ENCODE assay signal across 21 mouse cellular contexts in genomic region chr12:76540701-76541221, GRCm38 (mm10). TPM values are rescaled to one million over a fixed set of nuclear protein-coding genes. Genes with fewer than 3 reads are reported as not detected.
DNase-seq lines count a peak whose midpoint lies in the region; ATAC-seq and TF ChIP-seq lines count a peak whose summit lies in the region.
"Had no signal": no experiment of that assay in that cellular context is flagged by ENCODE, and none has a peak within 500 bp of the region (broad histone marks: within the 10 kb centered on the region; RNA-seq: fewer than 3 reads in every experiment).

No protein-coding gene starts in this region.

- TF ChIP-seq POLR2A in bone marrow, adult 2 months (IDR thresholded peaks at IDR 0.05; ENCODE audit: borderline replicate concordance, control insufficient read depth, low read depth, low read length), result no peak

- no peaks in the 10 kb centered on the region for H3K27me3 ChIP-seq in intestine, postnatal 0 days (replicated peaks; ENCODE audit: control insufficient read depth, insufficient read depth, low read length)
- H3K27me3 ChIP-seq in intestine, embryonic 15.5 days (replicated peaks), result no peaks in the 10 kb centered on the region
- peaks cover 1% of the 10 kb centered on the region; the same call in 1 of the 2 replicates for H3K27me3 ChIP-seq in midbrain, embryonic 11.5 days (ENCODE audit: control insufficient read depth, insufficient read depth, low read length)
- peaks cover 2% of the 10 kb centered on the region; the same call in 1 of the 2 replicates for H3K27me3 ChIP-seq in midbrain, embryonic 14.5 days (ENCODE audit: control insufficient read depth, insufficient read depth, low read length)
- H3K27me3 ChIP-seq in stomach, postnatal 0 days (ENCODE audit: control insufficient read depth, insufficient read depth, low read length), result no peaks in the 10 kb centered on the region
- peaks cover 21% of the 10 kb centered on the region for H3K27me3 ChIP-seq in hindbrain, embryonic 12.5 days
- H3K27me3 ChIP-seq: limb, embryonic 12.5 days had no signal

- H3K4me3 ChIP-seq in intestine, postnatal 0 days (ENCODE audit: low read depth, low read length), result no peak overlapping the region
- H3K4me3 ChIP-seq in intestine, embryonic 15.5 days (replicated peaks), result no peak overlapping the region
- no peak overlapping the region for H3K4me3 ChIP-seq in midbrain, embryonic 11.5 days (ENCODE audit: low read depth, low read length)
- H3K4me3 ChIP-seq in midbrain, embryonic 14.5 days (replicated peaks; ENCODE audit: low read depth, low read length), result no peak overlapping the region
- no peak overlapping the region for H3K4me3 ChIP-seq in bone marrow, adult 2 months (replicated peaks; ENCODE audit: control insufficient read depth, low read depth, low read length)
- no peak overlapping the region for H3K4me3 ChIP-seq in stomach, postnatal 0 days (ENCODE audit: low read depth, low read length)
- H3K4me3 ChIP-seq in hindbrain, embryonic 12.5 days, result no peak overlapping the region
- H3K4me3 ChIP-seq: erythroblast, embryonic 14.5 days; forebrain, embryonic 12.5 days; hindbrain, embryonic 10.5 days; limb, embryonic 12.5 days; midbrain, embryonic 10.5 days had no signal

- WGBS in intestine, postnatal 0 days, result 42% methylated on average over 10 of the region's 10 CpGs
- WGBS in intestine, embryonic 15.5 days, result 70% methylated on average over 10 of the region's 10 CpGs
- WGBS in midbrain, embryonic 11.5 days, result 84% methylated on average over 10 of the region's 10 CpGs
- WGBS in midbrain, embryonic 14.5 days, result 85% methylated on average over 10 of the region's 10 CpGs
- 80% methylated on average over 10 of the region's 10 CpGs for WGBS in bone marrow, adult 2 months
- 45% methylated on average over 10 of the region's 10 CpGs for WGBS in stomach, postnatal 0 days
- WGBS in hindbrain, embryonic 12.5 days, result 82% methylated on average over 10 of the region's 10 CpGs

- no peak overlapping the region for H3K4me2 ChIP-seq in intestine, postnatal 0 days (replicated peaks; ENCODE audit: low read depth)
- no peak overlapping the region for H3K4me2 ChIP-seq in intestine, embryonic 15.5 days (replicated peaks)
- H3K4me2 ChIP-seq in midbrain, embryonic 11.5 days, result no peak overlapping the region
- H3K4me2 ChIP-seq in midbrain, embryonic 14.5 days (ENCODE audit: low read length), result no peak overlapping the region
- H3K4me2 ChIP-seq in stomach, postnatal 0 days (replicated peaks; ENCODE audit: low read depth), result no peak overlapping the region
- no peak overlapping the region for H3K4me2 ChIP-seq in hindbrain, embryonic 12.5 days (replicated peaks)
- H3K4me2 ChIP-seq: forebrain, embryonic 12.5 days; limb, embryonic 12.5 days had no signal

- no peak overlapping the region for H3K9ac ChIP-seq in intestine, postnatal 0 days (ENCODE audit: low read depth, low read length)
- H3K9ac ChIP-seq in intestine, embryonic 15.5 days, result no peak overlapping the region
- H3K9ac ChIP-seq in midbrain, embryonic 11.5 days (ENCODE audit: low read length), result no peak overlapping the region
- H3K9ac ChIP-seq in midbrain, embryonic 14.5 days (replicated peaks; ENCODE audit: low read length), result no peak overlapping the region
- H3K9ac ChIP-seq in stomach, postnatal 0 days (ENCODE audit: low read length), result no peak overlapping the region
- no peak overlapping the region for H3K9ac ChIP-seq in hindbrain, embryonic 12.5 days
- H3K9ac ChIP-seq: forebrain, embryonic 12.5 days; limb, embryonic 12.5 days; liver, embryonic 14.5 days had no signal

- H3K9me3 ChIP-seq in intestine, postnatal 0 days (ENCODE audit: control insufficient read depth), result no peaks in the 10 kb centered on the region
- H3K9me3 ChIP-seq in intestine, embryonic 15.5 days, result no peaks in the 10 kb centered on the region
- no peaks in the 10 kb centered on the region for H3K9me3 ChIP-seq in midbrain, embryonic 11.5 days (ENCODE audit: control insufficient read depth, low read length)
- no peaks in the 10 kb centered on the region for H3K9me3 ChIP-seq in midbrain, embryonic 14.5 days (ENCODE audit: control insufficient read depth, low read length)
- no peaks in the 10 kb centered on the region for H3K9me3 ChIP-seq in stomach, postnatal 0 days (ENCODE audit: control insufficient read depth, low read length)
- H3K9me3 ChIP-seq in hindbrain, embryonic 12.5 days (replicated peaks), result no peaks in the 10 kb centered on the region
- H3K9me3 ChIP-seq: forebrain, embryonic 12.5 days; hindbrain, embryonic 10.5 days; midbrain, embryonic 10.5 days had no signal

- H3K4me1 ChIP-seq in intestine, postnatal 0 days (replicated peaks; ENCODE audit: control insufficient read depth, insufficient read depth, low read length), result peaks cover 12% of the 10 kb centered on the region
- H3K4me1 ChIP-seq in intestine, embryonic 15.5 days (replicated peaks), result peaks cover 28% of the 10 kb centered on the region
- no peaks in the 10 kb centered on the region for H3K4me1 ChIP-seq in midbrain, embryonic 11.5 days (ENCODE audit: control insufficient read depth, insufficient read depth, low read length)
- no peaks in the 10 kb centered on the region for H3K4me1 ChIP-seq in midbrain, embryonic 14.5 days (ENCODE audit: control insufficient read depth, insufficient read depth, low read length)
- peaks cover 13% of the 10 kb centered on the region for H3K4me1 ChIP-seq in bone marrow, adult 2 months (ENCODE audit: control insufficient read depth, insufficient read depth, low read length)
- H3K4me1 ChIP-seq in stomach, postnatal 0 days (replicated peaks; ENCODE audit: control insufficient read depth, insufficient read depth), result peaks cover 12% of the 10 kb centered on the region
- H3K4me1 ChIP-seq in hindbrain, embryonic 12.5 days, result peaks cover 3% of the 10 kb centered on the region

- TF ChIP-seq CTCF in intestine, postnatal 0 days (IDR thresholded peaks at IDR 0.05; ENCODE audit: low read depth), result no peak
- TF ChIP-seq CTCF in bone marrow, adult 2 months (IDR thresholded peaks at IDR 0.05; ENCODE audit: control insufficient read depth, insufficient read depth, low read length), result no peak
- TF ChIP-seq CTCF in stomach, postnatal 0 days (IDR thresholded peaks at IDR 0.05; ENCODE audit: low read depth), result no peak

- peak; percentile 33 for DNase-seq in midbrain, embryonic 11.5 days (ENCODE audit: low spot score, missing footprints)
- no peak for DNase-seq in midbrain, embryonic 14.5 days
- DNase-seq in stomach, postnatal 0 days (ENCODE audit: low spot score), result no peak
- DNase-seq in c-Kit-positive CD71-positive TER-119-positive erythroid progenitor cells, embryonic 14.5 days (ENCODE audit: low spot score), result no peak
- DNase-seq: adrenal gland, postnatal 14 days; B cell, adult 2 months; cerebellum, adult 9-10 months; kidney, adult 18-20 months; kidney, postnatal 10 days; thymus, postnatal 36 days had no signal

- ATAC-seq in intestine, postnatal 0 days, result no peak
- no peak for ATAC-seq in intestine, embryonic 15.5 days
- no peak for ATAC-seq in midbrain, embryonic 11.5 days (ENCODE audit: low FRiP score)
- no peak for ATAC-seq in midbrain, embryonic 14.5 days (ENCODE audit: low FRiP score, low TSS enrichment)
- ATAC-seq in stomach, postnatal 0 days (ENCODE audit: low FRiP score, low TSS enrichment), result no peak
- no peak for ATAC-seq in hindbrain, embryonic 12.5 days (ENCODE audit: low FRiP score)

- H3K36me3 ChIP-seq in intestine, postnatal 0 days (ENCODE audit: control insufficient read depth, insufficient read depth), result no peaks in the 10 kb centered on the region; the same call in 1 of the 2 replicates
- H3K36me3 ChIP-seq in intestine, embryonic 15.5 days, result no peaks in the 10 kb centered on the region
- no peaks in the 10 kb centered on the region for H3K36me3 ChIP-seq in midbrain, embryonic 11.5 days (ENCODE audit: control insufficient read depth, insufficient read depth, low read length)
- no peaks in the 10 kb centered on the region for H3K36me3 ChIP-seq in midbrain, embryonic 14.5 days (ENCODE audit: control insufficient read depth, insufficient read depth, low read length)
- no peaks in the 10 kb centered on the region for H3K36me3 ChIP-seq in stomach, postnatal 0 days (ENCODE audit: control insufficient read depth, insufficient read depth, low read length)
- no peaks in the 10 kb centered on the region for H3K36me3 ChIP-seq in hindbrain, embryonic 12.5 days
- H3K36me3 ChIP-seq: forebrain, embryonic 12.5 days; hindbrain, embryonic 10.5 days; limb, embryonic 12.5 days; midbrain, embryonic 10.5 days had no signal

- TF ChIP-seq EP300 in stomach, postnatal 0 days (optimal IDR thresholded peaks at IDR 0.05), result no peak

- peak overlapping the region; percentile 28; the same call in 1 of the 2 replicates for H3K27ac ChIP-seq in intestine, postnatal 0 days (ENCODE audit: low read depth, low read length)
- no peak overlapping the region for H3K27ac ChIP-seq in intestine, embryonic 15.5 days
- H3K27ac ChIP-seq in midbrain, embryonic 11.5 days (ENCODE audit: low read depth, low read length), result no peak overlapping the region
- no peak overlapping the region for H3K27ac ChIP-seq in midbrain, embryonic 14.5 days (replicated peaks; ENCODE audit: low read depth, low read length)
- H3K27ac ChIP-seq in bone marrow, adult 2 months (ENCODE audit: control insufficient read depth, insufficient read depth, low read depth, low read length, poor library complexity), result peak overlapping the region; percentile 48; the same call in 1 of the 2 replicates
- H3K27ac ChIP-seq in stomach, postnatal 0 days (replicated peaks), result 0 out of 2 replicates have a peak overlapping the region, but pooled peaks have one; percentile 30
- no peak overlapping the region for H3K27ac ChIP-seq in hindbrain, embryonic 12.5 days
- H3K27ac ChIP-seq: forebrain, embryonic 12.5 days; hindbrain, embryonic 10.5 days; liver, embryonic 14.5 days; macrophage; midbrain, embryonic 10.5 days had no signal

RNA-seq across cellular contexts. Expression of gene Plekhg3, which starts 10.1 kb away (rescaled TPM):
- 5.7 and 7.5 TPM in 2 replicates for polyA plus RNA-seq in intestine, postnatal 0 days (2015; fragmentation: Nextera tagmentation; extraction: Ambion mirVana)
- 9.5 and 11.2 TPM in 2 replicates for polyA plus RNA-seq in intestine, embryonic 15.5 days (2015; fragmentation: Nextera tagmentation; extraction: Ambion mirVana)
- polyA plus RNA-seq in midbrain, embryonic 11.5 days (2014; fragmentation: Nextera tagmentation; extraction: Ambion mirVana), result 0.62 and 1.3 TPM in 2 replicates
- polyA plus RNA-seq in midbrain, embryonic 14.5 days (2014; fragmentation: Nextera tagmentation; extraction: Ambion mirVana), result 0.20 and 1.1 TPM in 2 replicates
- polyA plus RNA-seq in bone marrow, adult 2 months (2011; ENCODE audit: insufficient read depth, insufficient read length, low replicate concordance, missing spikeins), result 9.6 and 24.0 TPM in 2 replicates
- 5.7 and 6.4 TPM in 2 replicates for polyA plus RNA-seq in stomach, postnatal 0 days (2015; fragmentation: Nextera tagmentation; extraction: Ambion mirVana)
- polyA plus RNA-seq in hindbrain, embryonic 12.5 days (2016; fragmentation: Nextera tagmentation; extraction: Ambion mirVana), result 3.0 and 3.6 TPM in 2 replicates

Comparison
In these comparisons a context has a peak if more than half of its experiments do, and no peak if none do; other contexts are left out.
1. H3K27ac ChIP-seq: peak in intestine, postnatal 0 days (single experiment), bone marrow, adult 2 months (single experiment) and stomach, postnatal 0 days (single experiment); none in intestine, embryonic 15.5 days (single experiment), midbrain, embryonic 11.5 days (single experiment), midbrain, embryonic 14.5 days (single experiment) and hindbrain, embryonic 12.5 days (single experiment).